Mouse (Mus musculus) adrenal gland (tissue): ENCODE results near the gene Ina.

Experiments
- intact Hi-C: fragments of 180-260 bp; cut with DNase I; formaldehyde crosslinking; loops from one replicate; pipeline ENCODE4 v1.15.1; 2025

Ina gene

DNA sequence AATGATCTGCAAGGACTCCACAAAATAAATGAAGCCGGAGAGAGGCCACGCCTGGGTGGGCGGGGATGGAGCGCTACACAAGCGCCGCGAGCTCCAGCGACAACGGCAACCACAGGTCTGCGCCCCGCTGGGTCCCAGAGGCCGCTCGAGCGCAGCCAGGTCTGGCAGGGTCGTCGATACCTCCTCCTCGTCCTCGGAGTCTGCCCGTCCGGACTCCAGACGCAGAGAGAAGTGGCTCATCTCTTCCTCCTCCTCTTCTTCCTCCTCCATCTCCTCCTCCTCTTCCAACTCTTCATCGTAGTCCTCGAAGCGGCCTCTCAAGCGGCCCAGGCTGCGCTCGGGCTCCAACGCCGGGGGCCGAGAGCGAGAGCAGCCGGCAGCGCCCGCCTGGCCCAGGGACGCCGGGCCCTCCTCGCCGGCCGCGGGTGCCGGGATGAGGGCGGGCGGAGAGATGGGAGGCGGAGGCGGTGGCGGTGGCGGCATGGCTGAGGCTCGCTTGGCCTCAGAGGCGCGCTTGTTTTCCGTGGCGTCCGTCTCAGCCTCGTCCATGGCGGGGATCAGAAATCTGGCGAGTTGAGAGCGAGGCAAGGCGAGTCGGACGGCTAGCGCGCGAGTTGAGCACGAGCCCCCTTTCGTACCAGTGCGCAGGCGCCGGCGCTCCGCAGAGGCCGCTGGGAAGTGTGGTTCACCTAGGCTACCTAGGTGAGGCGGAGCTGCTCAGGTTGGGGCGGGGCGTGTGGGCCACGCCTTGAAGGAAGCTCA lies 36.0 kb downstream of the Ina start, which contains the start of gene Pcgf6:
Pcgf6 (minus strand) TSS at position 636 of the 762 bp plus-strand sequence.
- intact Hi-C loops = no loop called here

DNA sequence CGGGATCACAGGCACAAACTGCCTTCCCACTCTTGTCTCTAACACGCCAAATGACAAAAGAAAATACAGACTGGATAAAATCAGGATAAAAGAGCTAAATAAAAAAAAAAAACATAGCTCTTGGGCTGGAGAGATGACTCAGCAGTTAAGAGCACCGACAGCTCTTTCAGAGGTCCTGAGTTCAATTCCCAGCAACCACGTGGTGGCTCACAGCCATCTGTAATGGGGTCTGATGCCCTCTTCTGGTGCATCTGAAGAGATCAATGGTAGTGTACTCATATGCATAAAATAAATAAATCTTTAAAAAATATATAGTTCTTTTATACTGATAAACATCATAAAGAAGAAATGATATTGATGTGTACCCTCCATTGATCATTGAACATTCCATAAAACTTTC lies 38.4 kb downstream of the Ina start:
- intact Hi-C loops = no loop called here

GRCm38 (mm10) chr19:47053471-47053870 lies 39.0 kb downstream of the Ina start:
- intact Hi-C loops = no loop called here

DNA sequence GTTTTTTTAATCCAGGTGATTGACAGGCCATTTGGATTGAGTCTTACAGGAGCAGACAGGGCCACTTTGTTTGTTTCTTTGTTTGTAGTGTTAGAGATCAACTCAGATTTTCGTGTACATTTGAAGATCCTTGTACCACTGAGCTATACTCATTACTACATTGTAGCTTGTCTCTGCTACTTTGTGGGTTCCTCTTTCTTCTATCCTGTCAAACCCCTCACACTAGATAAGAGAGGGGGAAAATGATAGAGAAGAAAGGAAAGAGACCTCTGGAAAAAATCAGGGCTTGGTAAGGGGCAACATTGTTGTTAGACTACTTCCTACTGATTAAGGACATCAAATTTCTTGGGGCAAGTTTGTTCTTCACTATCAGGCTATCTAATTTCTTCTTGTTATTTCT lies 43.2 kb downstream of the Ina start:
- intact Hi-C loops = no loop called here

- intact Hi-C loops = loop anchor here (5.0 kb wide), 1 partner anchor 101 kb away; no protein-coding TSS in a partner anchor
Observed at GRCm38 (mm10) chr19:47065860-47066259, 51.4 kb downstream of the Ina start.

GRCm38 (mm10) chr19:47067096-47067882 lies 52.8 kb downstream of the Ina start, which contains the start of gene Taf5:
Taf5 (plus strand) TSS chr19:47067746.
- intact Hi-C loops = loop anchor here (5.0 kb wide), 1 partner anchor 100 kb away; no protein-coding TSS in a partner anchor

DNA sequence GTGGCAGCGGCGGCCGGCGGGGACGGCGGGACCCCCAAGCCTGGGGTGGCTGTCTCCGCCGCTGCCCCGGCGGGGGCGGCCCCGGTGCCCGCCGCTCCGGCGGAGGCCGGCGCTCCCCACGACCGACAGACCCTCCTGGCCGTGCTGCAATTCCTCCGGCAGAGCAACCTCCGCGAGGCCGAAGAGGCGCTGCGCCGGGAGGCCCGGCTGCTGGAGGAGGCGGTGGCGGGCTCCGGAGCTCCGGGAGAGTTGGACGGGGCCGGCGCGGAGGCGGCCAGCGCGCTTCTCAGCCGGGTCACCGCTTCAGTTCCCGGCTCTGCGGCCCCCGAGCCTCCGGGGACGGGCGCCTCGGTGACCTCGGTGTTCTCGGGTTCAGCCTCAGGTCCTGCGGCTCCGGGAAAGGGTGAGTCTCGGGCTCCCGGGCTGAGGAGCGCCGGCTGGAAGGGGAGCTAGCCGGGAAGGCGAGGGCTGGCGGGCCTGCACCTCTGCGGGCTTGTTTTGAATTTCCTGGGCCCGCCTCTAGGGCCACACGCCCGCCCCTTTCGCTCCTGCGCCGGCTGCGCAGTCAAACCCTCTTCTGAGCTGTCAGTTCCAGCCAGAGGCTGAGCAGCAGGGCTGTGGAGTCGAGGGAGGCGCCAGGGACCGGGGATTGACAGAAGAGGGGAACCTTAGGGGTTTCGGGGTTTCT lies 53.6 kb downstream of the Ina start:
- intact Hi-C loops = loop anchor here (5.0 kb wide), 1 partner anchor 99 kb away; no protein-coding TSS in a partner anchor
